Mouse (Mus musculus): Measurements from ENCODE around the gene Wdr45.
"Not testable (repeated sequence)": the region's sequence is repeated elsewhere in the genome, so short reads cannot be mapped to it uniquely, and the experiment has no call there.

Gene Wdr45

DNA sequence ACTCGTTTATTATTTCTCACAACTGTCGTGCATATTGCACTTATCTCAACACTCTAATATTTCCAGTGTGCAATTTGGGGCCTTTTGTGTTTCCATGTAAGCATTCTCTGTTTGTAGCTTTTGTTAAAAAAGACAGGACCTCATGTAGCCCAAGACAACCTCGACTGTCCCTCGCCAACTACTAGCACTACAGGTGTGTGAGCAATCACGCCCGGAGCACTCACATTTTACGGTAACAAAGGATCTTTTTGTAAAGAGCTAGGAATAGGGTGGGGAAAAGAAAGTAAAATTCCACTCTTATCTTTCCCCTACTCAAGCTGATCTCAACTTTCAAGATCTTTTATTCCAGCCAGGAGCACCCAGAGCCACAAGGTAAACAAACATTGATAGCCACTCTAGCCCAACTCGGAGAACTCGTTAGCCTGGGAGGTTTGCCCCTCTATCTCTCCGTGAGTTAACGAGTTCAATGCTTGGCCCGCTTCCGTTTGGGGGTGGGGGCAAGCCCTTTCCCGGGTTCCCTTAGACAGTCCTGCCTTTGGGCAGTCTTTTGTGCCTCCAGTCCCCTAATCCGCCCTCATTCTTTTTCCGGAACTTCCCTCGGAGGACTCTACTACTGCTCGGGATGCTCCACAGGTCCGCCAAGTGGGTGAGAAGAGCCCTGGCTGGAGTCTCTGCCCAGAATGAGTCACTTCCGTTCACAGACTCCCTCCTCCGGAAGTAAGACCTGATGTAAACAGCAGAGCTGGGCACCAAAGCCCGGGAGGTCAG lies 7.6 kb downstream of the Wdr45 start, which contains the start of gene Gm45208:
Gm45208 (plus strand) TSS at position 732 of the 768 bp plus-strand sequence.
- peak; percentile 49 to 55 for DNase-seq (ENCODE audit: low spot score in 2 of 2)

DNA sequence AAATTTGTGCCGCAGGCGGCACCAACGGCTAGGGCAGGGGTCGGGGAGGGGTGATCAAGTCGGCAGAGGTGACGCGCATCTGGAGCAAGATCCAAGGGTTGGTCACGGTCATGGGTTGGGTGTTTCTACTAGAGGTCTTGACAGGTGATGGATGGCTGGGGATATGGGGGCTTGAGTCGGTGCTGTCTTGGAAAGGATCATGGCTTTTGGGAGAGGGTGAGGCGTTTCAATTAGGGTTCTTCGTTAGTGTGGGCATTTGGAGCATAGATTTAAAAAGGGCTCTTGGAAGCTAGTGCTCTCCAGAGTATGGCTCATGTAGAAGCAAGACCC lies 8.1 kb downstream of the Wdr45 start:
- DNase-seq (ENCODE audit: low spot score in 2 of 2): no peak

DNA sequence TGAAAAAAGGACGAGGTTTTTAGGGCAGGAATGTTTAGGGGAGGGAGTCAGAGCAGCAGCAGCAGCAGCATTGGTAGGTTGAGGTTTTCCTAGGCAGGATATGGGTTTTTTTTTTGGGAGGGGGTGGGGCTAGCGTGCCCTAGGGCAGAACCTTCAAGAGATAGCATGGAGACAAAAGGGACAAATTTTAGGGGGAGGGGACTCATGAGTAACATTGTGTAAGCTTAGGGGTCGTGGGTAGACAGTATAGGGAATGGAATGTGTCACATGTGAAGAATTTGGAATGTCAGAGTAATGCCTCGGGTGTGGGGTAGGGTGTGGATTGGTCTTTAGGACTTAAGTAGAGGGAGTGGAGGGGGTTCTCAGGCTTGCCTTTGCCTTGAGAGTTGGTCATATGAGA lies 8.6 kb downstream of the Wdr45 start:
- no peak for DNase-seq (ENCODE audit: low spot score in 2 of 2)

DNA sequence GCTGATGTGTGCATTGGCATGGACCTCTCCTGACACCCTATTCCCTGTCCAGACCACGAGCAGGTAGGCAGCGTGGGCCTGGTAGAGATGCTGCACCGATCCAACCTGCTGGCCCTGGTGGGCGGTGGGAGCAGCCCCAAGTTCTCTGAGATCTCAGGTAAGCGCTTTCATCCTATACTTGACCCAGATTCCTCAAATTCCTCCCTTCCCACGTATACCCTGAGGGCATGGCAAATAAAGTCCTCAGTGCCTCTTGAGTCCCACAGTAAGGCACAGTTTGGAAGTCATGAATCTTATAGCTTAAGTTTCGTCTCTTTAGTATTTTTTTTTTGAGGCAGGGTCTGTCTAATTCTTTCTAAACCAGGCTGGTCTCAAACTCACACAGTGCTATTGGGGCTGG lies 10.0 kb downstream of the Wdr45 start:
- DNase-seq (ENCODE audit: low spot score in 2 of 2): no peak

DNA sequence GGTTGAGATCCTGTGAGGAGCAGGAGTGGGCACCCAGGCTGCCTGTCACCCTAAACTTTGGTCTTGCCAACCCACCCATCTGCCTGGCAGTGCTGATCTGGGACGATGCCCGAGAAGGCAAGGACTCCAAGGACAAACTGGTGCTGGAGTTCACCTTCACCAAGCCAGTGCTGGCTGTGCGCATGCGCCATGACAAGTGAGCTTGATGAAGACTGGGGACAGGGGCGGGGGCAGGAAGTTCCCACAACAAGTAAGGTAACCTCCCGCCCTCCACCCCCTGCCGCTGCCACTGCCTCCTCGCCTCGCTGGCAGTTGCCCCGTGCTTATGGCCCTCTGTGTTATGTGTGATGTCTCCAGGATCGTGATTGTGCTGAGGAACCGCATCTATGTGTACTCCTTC lies 11.7 kb downstream of the Wdr45 start:
- no peak for DNase-seq (ENCODE audit: low spot score in 2 of 2)

DNA sequence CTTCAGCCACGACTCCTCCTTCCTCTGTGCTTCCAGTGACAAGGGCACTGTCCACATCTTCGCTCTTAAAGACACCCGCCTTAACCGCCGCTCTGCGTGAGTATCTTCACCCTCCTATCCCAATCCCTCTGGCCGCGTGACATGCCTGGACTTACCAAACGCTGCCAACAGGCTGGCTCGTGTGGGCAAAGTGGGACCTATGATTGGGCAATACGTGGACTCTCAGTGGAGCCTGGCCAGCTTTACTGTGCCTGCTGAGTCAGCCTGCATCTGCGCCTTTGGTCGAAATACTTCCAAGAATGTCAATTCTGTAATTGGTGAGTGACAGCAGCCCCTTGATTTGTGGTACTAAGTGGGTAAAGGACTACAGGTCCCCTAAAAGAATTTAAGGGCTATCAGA lies 13.0 kb downstream of the Wdr45 start:
- DNase-seq (ENCODE audit: low spot score in 2 of 2): no peak

DNA sequence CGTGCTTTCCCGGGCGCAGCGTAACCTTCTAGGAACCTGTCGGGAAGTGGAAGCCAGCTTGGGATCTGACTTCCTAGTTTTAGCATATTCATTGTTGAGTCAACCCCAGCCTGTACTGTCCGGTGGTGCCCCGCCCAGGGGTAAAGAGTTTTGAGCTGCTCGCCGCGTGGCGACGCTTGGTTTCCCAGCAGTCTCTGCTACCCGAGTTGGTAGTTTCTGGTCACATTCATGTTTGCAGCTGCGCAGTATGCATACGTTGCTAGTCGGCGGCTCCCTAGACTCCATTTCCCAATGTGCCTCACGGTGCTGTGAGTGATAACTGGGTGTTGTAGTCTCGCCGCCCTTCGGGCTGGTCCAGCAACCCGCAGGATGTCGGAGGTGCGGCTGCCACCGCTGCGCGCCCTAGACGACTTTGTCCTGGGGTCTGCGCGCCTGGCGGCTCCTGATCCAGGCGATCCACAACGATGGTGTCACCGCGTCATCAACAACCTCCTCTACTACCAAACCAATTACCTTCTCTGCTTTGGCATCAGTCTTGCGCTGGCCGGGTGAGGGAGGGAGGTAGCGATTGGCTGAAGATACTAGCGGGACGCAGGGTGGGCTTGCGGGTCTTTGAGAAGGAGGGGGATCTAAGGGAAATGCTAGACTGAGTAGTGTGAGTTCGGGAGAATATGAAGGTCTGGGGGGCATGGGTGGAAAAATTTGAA lies 14.2 kb downstream of the Wdr45 start, which contains the start of gene Praf2:
Praf2 (plus strand) TSS at position 225 of the 707 bp plus-strand sequence.
- DNase-seq (ENCODE audit: low spot score in 2 of 2): peak; percentile 37 to 57

DNA sequence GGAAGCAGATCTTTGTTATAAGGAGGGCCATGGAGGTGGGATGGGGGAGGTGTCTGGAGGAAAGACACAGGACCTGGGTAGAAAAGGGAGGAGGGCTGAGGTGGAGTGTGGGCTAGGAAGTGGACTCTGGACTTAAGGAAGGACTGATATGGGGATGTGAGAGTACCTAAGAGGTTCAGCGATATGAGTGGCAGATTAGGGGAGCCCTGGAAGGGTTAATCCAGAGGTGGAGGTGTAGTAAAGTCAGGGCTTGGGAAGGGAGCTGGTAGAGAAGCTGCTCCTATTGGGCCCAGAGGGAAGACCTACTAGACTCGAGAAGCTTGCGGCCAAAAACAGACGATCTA lies 14.8 kb downstream of the Wdr45 start:
- no peak for DNase-seq (ENCODE audit: low spot score in 2 of 2)

DNA sequence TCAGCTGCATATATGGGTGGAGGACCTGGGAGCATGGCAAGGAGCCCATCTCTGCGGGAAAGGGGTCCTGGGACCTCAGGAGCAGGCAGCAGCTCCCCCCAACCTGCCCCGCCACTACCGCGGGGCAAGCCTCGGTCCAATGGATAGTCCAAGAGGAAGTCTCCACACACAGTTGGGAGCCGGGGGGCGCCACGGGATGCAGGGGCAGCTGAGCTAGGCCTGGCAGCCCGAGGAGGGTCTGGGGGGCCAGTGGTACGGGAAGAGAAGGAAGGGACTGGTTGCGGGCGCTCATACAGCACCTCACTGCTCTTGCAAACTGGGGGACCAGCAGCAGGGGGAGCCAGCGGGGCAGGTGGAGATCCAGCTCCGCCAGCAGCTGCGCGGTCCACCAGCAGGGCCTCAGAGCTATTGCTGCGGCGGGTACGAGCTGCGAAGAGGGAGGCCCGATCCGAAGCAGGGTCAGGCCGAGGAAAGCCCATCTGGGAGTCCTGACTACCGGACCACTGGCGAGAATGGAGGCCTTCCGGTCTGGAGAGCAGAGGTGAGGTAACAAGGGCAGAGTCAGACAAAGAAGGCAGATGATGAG lies 19.5 kb downstream of the Wdr45 start:
- peak; percentile 63 to 78 for DNase-seq (ENCODE audit: low spot score in 2 of 2)

DNA sequence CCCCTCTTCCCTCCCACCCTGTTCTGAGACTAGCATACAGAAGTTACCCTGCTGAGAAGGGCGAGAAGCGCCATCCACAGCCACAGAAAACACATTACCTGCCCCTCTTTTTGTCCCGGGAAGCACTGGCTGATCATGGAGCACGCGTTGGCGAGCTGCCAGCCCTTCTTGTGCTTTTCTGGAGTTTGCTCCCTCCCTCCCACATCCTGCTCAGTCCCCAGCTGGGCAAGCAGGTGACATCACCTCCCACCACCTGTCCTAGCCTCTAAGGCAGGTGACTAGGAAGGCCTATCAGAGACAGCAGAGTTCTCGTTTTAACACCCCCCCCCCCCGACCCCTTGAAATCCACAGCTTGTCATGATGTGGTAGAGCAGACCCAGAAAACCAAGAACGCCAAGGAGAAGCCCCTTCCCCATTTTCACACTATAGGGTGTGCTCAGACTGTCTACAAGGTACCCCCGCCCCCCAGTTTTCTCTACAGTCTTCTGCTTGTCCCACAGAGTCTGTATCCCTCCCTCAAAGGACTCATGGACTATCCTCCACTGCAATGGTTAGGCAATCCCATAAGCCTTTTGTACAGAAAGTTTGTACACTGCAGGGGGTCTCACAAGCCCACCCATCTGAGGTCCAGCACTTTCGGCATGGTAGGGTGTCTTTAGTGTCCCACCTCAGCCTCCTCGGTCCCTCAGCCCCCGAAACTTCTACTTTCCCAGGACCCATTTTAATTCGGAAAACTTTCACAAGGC lies 25.4 kb downstream of the Wdr45 start:
- no peak for DNase-seq (ENCODE audit: low spot score in 2 of 2)

DNA sequence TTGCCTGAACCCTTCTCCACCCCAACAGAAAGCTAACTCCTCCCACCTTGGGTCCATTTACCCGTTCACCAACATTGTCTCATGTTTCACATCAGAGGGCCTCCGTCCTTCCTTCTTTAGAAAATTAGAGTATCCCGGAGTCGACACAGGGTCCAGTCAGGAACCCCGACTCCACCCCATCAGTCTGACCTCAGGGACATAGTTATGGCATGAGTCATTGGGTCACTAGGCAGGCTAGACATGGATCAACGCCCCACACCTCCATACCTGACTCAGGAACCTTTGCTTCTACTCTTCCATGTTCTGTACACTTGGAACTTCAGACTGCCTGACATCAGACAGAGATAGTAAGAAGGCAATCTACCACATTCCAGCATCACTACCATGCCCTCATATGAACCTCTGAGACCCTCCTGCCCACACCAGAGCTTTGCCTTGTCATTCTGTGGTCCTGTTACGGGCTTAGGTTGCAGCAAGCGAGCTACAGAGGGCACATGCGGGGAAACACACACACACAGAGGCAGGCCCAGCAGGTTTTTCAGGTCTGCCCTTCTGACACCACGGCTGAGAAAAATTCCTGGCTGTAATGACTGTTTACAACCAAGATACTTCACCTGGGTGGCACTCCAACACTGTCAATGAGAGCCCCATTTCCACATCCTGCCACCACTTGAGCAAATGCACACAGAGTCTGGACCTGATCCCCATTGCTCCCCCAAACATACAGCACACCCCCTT lies 26.1 kb downstream of the Wdr45 start:
- DNase-seq (ENCODE audit: low spot score in 2 of 2): no peak

DNA sequence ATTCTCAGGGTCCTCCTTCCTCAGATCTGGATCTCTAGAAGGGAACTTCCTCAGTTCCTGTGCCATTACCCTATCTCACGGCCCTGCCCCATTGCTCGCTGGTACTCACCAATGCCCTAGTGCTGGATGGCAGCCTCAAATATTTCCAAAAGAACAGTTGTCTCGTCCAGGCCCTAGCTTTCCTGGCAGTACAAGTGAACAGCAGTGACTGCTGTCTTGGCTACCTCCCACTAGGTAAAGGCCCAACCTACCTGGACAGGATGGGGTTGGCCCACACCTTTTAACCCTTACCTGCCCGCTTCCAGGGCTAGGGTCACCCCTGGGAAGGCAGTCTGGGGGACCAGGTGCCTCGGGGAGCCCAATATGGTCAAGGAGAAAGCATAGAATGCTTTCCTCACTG lies 27.0 kb downstream of the Wdr45 start:
- no peak for DNase-seq (ENCODE audit: low spot score in 2 of 2)

DNA sequence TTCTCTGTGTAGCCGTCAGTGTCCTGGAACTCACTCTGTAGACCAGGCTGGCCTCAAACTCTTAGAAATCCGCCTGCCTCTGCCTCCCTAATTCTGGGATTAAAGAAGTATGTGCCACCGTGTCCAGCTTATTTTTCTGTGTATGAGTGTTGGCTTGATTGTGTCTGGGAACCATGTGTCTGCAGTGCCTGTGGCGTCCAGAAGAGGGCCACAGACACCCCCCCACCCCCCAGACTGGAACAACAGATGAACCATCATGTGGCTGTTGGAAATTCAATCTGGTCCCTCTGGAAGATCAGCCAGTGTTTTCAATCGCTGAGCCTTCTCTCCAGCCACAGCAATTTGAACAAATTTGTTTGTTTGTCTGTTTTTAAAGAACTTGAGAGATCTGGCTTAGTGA lies 29.3 kb downstream of the Wdr45 start:
- DNase-seq (ENCODE audit: low spot score in 2 of 2): no peak

DNA sequence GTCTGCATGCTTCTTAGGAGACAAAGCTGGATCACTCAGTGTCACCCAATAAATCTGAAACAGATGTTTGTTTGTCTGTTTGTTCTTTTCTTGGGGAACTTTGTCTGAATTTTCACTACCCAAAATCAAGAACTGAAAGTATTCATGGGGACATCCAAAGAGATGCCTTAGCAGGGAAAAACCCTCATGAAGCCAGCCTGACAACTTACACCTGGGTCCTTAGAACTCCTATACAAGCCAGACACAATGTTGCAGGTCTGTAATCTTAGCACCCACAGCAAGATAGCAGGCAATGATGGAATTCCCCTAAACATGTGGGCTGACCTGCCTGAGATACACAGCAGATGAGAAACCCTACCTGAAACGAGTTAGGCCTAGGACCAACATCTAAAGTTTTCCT lies 30.8 kb downstream of the Wdr45 start:
- no peak for DNase-seq (ENCODE audit: low spot score in 2 of 2)

DNA sequence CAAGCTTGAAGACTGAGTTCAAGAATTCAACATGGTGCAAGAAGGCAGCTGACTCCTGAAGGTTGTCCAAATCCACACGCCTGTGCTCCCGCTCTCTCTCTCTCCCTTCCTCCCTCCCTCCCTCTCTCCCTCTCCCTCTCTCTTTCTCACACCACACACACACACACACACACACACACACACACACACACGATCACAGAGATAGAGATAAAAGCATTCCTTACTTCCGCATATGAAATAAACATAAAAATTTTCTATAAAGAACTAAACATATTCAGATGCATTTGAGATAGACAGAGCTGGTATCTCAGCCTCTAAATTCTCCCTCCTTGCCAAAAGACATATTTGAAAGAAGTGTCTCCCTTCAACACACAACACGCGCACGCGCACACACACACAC lies 31.3 kb downstream of the Wdr45 start:
- DNase-seq (ENCODE audit: low spot score in 2 of 2): no peak

DNA sequence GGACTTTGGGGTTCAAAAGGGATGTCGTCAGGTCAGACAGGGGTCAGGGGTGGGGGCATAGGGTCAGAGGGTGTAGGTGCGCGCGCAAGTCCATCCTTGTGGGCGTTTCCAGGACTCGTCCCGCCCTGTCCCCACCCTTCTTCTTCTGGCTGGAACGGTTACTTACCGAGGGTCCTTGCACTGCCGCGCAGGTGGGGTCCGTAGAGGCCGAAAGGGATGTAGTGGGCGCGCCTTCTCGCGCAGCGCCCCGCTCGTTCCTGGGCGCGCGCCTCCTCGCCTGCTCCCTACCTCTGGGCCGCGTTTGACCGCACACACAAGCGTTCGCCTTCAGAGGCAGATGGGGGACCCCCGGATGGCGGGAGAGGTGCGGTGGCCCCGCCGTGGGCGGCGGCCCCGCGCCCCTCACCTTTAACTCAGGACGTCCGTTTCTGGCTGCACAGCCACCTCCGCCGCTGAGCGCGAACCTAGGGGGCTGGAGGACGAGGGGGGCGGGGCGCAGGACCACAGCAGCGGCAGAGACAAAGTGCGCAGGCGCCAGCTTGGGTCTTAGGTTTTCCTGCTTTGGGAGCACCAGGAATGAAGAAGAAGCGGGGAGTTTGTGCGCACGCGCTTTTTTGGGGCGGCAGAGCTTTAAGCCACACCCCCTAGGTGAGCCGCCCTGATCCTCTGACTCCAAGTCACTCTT lies 36.4 kb downstream of the Wdr45 start, which contains the start of gene Ccdc120:
Ccdc120 (minus strand) TSS at position 474 of the 685 bp plus-strand sequence.
- DNase-seq (ENCODE audit: low spot score in 2 of 2): no peak

DNA sequence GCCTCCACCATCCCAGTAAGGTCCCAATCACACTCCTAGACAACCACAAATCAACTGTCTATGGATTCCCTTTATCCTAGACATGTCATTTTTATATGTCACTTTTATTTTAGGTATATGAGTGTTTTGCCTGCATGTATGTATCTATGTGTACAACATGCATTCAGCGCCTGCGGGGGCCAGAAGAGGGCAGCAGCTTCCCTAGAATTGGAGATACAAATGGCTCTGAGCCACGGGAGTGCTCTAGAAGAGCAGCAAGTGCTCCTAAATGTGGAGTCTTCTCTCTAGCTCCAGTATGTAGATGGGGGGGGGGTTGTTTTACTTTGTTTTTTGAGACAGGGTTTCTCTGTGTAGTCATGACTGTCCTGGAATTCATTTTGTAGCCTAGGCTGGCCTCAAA lies 39.5 kb downstream of the Wdr45 start:
- not testable (repeated sequence) for DNase-seq (ENCODE audit: low spot score in 2 of 2)

DNA sequence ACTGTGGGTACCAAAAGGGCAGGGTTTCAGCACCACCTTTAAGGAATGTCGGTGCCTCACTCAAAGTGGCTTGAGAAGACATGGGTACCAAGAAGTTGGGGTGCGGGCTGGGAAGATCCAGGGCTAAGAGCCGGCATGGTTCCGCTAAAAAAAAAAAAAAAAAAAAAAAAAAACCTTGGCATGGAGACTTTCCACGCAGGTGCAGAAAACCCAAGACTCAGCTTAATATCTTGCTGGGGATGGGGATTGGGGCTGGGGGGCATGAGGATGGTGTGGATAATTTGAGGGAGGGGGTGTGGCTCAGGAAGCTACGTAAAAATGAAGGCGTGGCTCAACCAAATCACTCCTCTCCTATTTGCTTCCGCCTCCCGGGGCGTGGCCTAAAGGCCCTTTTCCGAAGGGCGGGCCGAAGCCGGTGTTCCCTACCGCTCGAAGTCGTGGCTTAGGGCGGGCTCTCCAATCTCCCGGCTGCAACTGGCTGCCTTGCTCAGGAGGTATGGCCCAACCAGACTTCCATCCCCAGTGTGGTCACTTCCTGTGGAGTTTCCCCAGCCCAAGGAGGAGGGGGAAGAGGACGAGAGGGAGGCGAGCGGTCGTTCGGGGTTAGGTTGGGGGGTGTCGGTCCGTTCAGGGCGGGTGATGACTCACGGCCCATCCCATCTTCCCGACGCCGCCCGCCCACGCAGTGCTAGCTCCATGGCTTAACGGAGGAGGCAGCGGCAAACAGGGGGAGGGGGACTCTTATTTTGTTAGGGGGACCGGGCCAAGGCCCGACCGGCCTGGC lies 48.2 kb downstream of the Wdr45 start, which contains the start of gene Tfe3:
Tfe3 (plus strand) TSS at position 424 of the 784 bp plus-strand sequence.
- DNase-seq (ENCODE audit: low spot score in 2 of 2): peak; percentile 68 to 77

DNA sequence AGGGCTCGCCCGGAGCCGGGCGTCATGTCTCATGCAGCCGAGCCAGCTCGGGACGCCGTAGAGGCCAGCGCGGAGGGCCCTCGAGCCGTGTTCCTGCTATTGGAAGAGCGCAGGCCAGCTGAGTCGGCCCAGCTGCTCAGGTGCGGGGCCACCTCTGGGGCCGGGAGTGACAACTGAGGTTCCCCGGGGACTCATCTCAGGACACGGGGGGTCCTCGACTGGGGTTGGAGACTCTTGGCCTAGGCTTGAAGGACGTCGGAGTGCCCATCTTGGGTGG lies 48.7 kb downstream of the Wdr45 start:
- DNase-seq (ENCODE audit: low spot score in 2 of 2): no peak

DNA sequence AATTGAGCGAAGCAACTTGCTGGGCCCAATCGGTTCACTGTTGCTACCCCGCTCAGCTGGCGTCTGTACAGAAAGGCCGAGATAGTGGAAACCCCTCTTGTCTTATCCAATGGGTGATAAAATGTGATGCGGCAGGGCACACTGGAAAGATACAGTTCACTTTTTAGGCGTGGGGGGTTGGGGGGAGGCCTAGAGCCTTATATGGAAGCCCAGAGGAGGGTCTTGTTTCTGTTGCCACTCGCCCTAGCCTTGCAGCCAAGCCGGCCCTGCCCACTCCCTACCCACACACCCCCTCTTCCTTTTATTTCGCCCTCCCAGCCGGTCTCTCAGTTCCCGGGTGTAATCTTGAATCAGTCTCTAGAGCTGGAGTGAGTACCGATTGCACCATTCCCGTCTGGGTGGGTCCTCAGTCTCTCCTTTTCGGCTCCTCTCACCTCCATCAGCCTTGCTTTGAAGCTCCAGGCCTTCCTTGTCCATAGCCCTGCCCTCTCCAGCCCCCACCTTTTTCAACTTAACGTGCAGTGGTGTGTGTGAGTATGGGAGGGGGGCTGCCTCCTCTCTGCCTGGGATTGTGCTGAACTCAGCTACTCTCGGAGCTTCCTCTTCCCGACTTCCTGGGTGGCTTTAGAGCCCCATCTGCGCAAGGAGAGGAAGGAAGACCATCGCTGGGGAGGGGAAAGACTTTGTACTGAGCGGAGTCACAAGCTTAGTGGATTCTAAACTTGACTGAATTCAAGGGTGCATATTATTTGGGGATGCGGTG lies 49.7 kb downstream of the Wdr45 start:
- DNase-seq (ENCODE audit: low spot score in 2 of 2): no peak
